Mouse (Mus musculus): ENCODE data around the gene Rbm19. TPM values are rescaled to one million over a fixed set of nuclear protein-coding genes. Genes with fewer than 3 reads are reported as not detected.

The Rbm19 gene
- polyA plus RNA-seq, 1 experiment = 24.7 TPM

DNA sequence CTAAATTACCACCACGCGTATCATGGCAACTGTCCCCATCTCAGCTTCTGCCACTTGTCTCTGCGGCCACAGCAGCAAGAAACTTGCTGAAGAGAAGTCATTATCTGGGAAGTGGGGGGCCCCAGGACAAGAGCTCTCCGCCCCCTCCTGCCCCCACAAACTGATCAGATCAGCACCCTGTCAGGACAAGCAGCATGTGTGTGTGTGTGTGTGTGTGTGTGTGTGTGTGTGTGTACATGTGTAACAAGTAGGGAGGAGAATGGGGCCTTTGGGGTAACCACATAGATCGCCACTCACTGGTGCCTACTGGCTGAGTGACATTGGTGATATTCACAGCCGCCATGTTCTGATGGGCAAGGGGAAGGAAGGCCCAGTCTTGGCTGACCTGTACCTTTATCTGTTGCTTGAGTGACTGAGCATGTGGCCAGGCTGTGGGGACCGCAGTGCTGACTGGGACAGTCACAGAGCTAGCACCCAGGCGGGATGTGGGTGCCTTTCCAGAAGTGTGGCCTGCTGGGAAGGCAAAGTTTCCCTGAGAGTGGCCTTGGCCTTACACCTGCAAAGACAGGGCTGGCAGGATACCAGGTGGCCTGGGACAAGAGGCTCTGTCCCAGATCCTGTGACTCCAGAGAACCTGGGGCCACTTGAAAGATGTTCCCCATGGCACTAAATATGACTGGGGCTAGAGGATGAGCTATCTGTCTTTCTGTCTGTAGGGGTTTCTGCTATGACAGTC lies 44.8 kb downstream of the Rbm19 start:
- peaks cover 74% of the 10 kb centered on the region for H3K4me1 ChIP-seq
- no peaks in the 10 kb centered on the region for H3K27me3 ChIP-seq (replicated peaks)
- no peaks in the 10 kb centered on the region for H3K9me3 ChIP-seq
- no peaks in the 10 kb centered on the region for H3K36me3 ChIP-seq (replicated peaks; ENCODE audit: low read length)
- peak overlapping the region; percentile 31 for H3K4me3 ChIP-seq (replicated peaks)
- TF ChIP-seq GATA1 (IDR thresholded peaks at IDR 0.05; ENCODE audit: borderline replicate concordance, low read length) (no peak), FLI1 (IDR thresholded peaks at IDR 0.05; ENCODE audit: low read length) (no peak)

DNA sequence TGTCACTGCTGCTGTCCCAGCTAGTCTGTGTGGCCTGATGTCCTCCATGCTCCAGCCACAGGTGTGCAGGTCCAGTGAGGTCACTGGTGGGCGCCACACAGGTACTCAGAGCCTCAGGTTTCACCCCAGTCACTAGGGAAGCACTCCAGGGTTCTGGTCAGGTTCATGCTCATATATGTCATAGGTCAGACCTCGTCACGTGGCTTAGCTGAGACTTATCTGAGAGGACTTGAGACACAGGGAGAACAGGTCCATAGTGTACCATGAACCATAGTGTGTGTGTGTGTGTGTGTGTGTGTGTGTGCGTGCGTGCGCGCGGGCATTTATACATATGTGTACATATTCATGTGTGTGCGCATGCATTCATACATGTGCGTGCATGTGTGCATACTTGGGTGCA lies 46.4 kb downstream of the Rbm19 start:
- no peaks in the 10 kb centered on the region for H3K36me3 ChIP-seq (replicated peaks; ENCODE audit: low read length)
- H3K9me3 ChIP-seq = no peaks in the 10 kb centered on the region
- H3K27me3 ChIP-seq (replicated peaks) = no peaks in the 10 kb centered on the region
- H3K4me3 ChIP-seq (replicated peaks) = no peak overlapping the region
- TF ChIP-seq FLI1 (IDR thresholded peaks at IDR 0.05; ENCODE audit: low read length) (no peak), GATA1 (IDR thresholded peaks at IDR 0.05; ENCODE audit: borderline replicate concordance, low read length) (no peak)
- peaks cover 71% of the 10 kb centered on the region for H3K4me1 ChIP-seq

DNA sequence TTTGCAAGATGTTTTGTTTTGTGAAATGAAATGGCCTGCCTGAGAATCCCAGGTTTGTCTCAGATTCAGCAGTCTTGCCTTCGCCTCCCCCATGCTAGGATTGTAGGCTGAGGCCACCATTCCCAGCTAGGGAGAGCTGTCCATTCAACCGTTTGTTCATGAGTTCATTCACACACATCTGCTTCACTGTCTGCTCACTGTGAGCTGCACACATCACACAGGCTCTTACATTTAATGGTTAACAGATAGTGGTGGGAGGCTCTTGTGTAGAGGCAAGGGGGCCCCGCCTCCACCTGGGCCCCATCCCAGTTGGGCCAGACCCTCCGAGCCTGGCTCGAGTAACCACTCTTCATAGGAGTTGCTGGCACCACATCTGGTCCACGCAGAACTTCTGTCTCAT lies 47.2 kb downstream of the Rbm19 start:
- no peak overlapping the region for H3K4me3 ChIP-seq (replicated peaks)
- no peaks in the 10 kb centered on the region for H3K27me3 ChIP-seq (replicated peaks)
- no peaks in the 10 kb centered on the region for H3K36me3 ChIP-seq (replicated peaks; ENCODE audit: low read length)
- H3K4me1 ChIP-seq = peaks cover 69% of the 10 kb centered on the region
- TF ChIP-seq FLI1 (IDR thresholded peaks at IDR 0.05; ENCODE audit: low read length) = no peak
- no peak for TF ChIP-seq GATA1 (IDR thresholded peaks at IDR 0.05; ENCODE audit: borderline replicate concordance, low read length)
- no peaks in the 10 kb centered on the region for H3K9me3 ChIP-seq

DNA sequence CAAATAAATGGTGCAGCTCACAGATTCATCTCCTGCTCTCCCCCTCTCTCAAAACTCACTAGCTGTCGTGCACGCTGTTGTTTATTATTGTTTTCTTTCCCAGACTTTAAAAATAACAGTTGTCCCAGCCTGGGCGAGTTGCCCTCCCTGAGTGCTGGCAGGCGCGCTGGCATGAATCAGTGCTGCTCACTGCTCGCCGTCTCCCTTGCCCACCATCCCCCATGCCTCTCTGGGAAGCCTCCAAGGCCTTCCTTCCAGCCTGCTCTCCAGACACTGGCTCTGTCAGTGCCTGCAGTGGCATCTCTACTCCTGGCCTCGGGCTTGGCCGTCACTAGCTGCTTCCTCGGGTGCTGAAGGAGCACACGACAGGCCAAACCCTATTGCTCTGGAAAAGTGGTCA lies 48.2 kb downstream of the Rbm19 start:
- no peaks in the 10 kb centered on the region for H3K36me3 ChIP-seq (replicated peaks; ENCODE audit: low read length)

DNA sequence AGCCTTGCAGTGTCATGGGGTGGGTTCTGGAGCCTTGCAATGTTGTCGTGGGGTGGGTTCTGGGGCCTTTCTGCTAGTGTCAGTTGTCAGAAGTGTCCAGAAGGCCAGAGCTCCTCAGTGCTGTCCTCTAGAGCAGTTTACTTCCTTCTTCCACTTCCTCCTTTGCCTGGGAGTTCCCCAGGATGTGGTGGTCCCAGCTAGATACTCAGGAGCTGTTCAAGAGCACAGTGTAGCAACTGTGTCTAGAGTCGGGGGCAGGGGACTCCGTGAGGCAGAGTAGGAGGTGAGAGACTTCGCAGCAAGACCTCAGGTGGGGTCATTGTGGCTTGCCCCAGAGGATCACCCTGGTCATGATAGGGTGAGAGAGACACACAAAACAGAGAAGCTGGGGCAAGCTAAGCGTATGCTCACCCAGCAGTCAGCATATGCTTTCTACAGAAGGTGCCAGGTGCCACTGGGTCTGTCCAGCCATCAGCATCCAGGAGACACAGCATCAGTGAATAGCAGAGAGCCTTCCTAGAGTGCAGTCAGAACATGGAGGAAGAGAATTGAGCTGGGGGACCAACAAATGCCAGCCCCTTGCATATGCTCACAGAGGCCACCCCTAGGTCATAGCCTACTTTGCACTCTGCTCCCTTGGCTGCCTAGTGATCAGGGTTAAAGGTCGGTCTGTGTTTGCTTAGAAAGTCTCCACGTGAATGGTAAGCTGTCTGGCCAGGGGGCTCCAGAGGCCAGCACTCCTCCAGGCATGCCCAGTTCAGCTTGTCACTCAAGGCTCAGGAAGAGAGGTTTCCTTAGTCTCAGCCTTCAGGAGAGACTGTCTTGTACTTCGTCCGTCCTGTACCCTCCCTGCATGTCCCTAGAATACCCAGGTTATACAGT lies 49.0 kb downstream of the Rbm19 start:
- H3K4me1 ChIP-seq = peaks cover 57% of the 10 kb centered on the region

More for the DNA sequence above, 48.2 kb downstream of the Rbm19 start:
- no peaks in the 10 kb centered on the region for H3K27me3 ChIP-seq (replicated peaks)
- no peak overlapping the region for H3K4me3 ChIP-seq (replicated peaks)
- H3K4me1 ChIP-seq = peaks cover 64% of the 10 kb centered on the region
- TF ChIP-seq FLI1 (IDR thresholded peaks at IDR 0.05; ENCODE audit: low read length) (no peak), GATA1 (IDR thresholded peaks at IDR 0.05; ENCODE audit: borderline replicate concordance, low read length) (no peak)
- no peaks in the 10 kb centered on the region for H3K9me3 ChIP-seq

DNA sequence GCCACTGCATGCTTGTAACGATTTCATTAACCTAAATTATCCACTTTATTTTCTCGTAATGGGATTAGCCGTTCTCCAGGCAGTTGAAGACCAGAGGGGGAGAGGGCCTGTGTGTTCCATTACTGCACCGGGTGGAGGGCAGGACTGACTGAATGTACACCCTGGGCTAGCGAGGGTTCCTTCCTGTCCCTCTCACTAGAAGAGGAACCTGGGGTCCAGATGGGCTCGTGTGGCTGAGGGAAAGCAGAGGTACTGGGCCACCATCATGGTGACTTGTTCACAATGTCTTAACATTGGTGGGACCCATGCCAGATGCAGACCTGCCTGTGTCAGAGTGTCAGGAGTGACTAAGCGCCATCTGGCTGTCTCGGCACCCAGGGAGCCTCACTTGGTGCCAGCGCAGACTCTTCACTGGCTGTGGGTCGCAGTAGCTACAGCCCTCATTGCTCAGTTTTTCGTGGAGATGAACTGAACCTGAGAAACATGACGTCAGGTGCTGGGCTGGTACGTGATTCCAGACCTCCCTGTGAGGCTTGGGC lies 51.6 kb downstream of the Rbm19 start:
- no peaks in the 10 kb centered on the region for H3K27me3 ChIP-seq (replicated peaks)
- H3K4me3 ChIP-seq (replicated peaks) = no peak overlapping the region
- H3K9me3 ChIP-seq = no peaks in the 10 kb centered on the region
- no peak for TF ChIP-seq GATA1 (IDR thresholded peaks at IDR 0.05; ENCODE audit: borderline replicate concordance, low read length)
- no peak for TF ChIP-seq FLI1 (IDR thresholded peaks at IDR 0.05; ENCODE audit: low read length)
- no peaks in the 10 kb centered on the region for H3K36me3 ChIP-seq (replicated peaks; ENCODE audit: low read length)
- H3K4me1 ChIP-seq = peaks cover 50% of the 10 kb centered on the region

More for the DNA sequence above, 49.0 kb downstream of the Rbm19 start:
- TF ChIP-seq GATA1 (IDR thresholded peaks at IDR 0.05; ENCODE audit: borderline replicate concordance, low read length) (no peak), FLI1 (IDR thresholded peaks at IDR 0.05; ENCODE audit: low read length) (no peak)
- H3K9me3 ChIP-seq = no peaks in the 10 kb centered on the region
- H3K4me3 ChIP-seq (replicated peaks) = no peak overlapping the region
- H3K36me3 ChIP-seq (replicated peaks; ENCODE audit: low read length) = no peaks in the 10 kb centered on the region
- no peaks in the 10 kb centered on the region for H3K27me3 ChIP-seq (replicated peaks)

DNA sequence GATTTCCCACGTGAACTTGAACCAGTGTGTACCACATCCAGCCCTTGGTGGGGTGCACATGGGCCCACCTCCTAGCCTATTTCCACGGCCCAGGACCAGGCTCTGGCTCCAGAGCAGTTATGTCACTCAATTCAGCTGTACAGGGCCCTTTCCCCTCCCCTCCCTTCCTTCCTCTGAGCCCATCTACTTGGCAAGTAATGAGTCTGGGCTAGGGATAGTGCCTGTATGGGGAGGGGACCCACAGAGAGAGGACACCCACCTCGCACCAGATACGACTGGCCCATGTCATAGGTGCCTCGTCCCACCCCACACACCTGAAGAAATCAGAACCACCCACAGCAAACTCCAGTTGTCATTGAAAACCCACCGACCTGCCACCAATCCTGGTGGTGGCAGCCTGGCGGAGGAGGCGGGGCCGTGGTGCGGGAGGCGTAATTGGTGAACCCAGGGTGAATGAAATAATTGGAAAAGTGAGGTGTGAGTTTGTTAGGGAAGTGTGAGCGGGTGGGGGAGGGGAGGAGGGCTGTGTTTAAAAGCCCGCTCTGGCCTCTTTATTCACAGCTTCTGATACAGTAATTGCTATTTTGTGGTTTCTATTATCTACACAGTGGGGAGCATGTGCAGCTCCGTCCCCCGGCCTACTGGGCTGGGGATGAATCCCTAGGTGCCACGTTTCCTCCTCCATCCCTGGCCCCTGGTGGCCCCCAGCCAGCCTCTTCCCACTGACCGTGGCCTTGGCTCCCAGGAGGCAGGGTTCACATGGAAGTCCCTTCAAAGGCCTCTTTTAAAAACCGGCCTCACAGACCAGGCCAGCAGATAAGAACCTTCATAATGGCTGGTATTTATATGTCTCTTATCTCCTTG lies 55.8 kb downstream of the Rbm19 start:
- Histone ChIP-seq H3K27me3 (replicated peaks) (peaks cover 8% of the 10 kb centered on the region), H3K4me1 (peaks cover 36% of the 10 kb centered on the region), H3K4me3 (replicated peaks) (no peak overlapping the region), H3K9me3 (no peaks in the 10 kb centered on the region), H3K36me3 (replicated peaks; ENCODE audit: low read length) (peaks cover 16% of the 10 kb centered on the region)
- TF ChIP-seq FLI1 (IDR thresholded peaks at IDR 0.05; ENCODE audit: low read length) (no peak), GATA1 (IDR thresholded peaks at IDR 0.05; ENCODE audit: borderline replicate concordance, low read length) (no peak)

DNA sequence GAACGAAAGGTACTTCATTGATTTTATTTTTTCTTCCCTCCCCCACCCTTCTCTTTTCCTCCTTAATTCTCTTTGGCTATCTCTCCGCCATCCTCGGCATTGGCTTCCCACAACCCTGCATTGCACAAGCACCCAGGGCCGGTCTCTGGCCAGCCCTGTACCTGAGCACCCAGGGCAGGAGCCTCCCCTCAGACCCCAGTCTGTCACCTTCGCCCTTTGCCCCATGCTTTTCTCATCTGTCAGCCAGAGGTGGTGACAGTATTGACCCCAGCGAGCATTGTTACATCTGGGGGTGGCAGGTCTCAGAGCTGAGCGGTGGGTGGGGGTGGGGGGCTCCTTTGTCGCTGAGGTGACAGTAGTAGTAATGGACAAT lies 56.5 kb downstream of the Rbm19 start:
- Histone ChIP-seq H3K27me3 (replicated peaks) (peaks cover 8% of the 10 kb centered on the region), H3K4me3 (replicated peaks) (no peak overlapping the region), H3K36me3 (replicated peaks; ENCODE audit: low read length) (peaks cover 22% of the 10 kb centered on the region), H3K9me3 (no peaks in the 10 kb centered on the region), H3K4me1 (peaks cover 31% of the 10 kb centered on the region)
- TF ChIP-seq FLI1 (IDR thresholded peaks at IDR 0.05; ENCODE audit: low read length) (no peak), GATA1 (IDR thresholded peaks at IDR 0.05; ENCODE audit: borderline replicate concordance, low read length) (no peak)

DNA sequence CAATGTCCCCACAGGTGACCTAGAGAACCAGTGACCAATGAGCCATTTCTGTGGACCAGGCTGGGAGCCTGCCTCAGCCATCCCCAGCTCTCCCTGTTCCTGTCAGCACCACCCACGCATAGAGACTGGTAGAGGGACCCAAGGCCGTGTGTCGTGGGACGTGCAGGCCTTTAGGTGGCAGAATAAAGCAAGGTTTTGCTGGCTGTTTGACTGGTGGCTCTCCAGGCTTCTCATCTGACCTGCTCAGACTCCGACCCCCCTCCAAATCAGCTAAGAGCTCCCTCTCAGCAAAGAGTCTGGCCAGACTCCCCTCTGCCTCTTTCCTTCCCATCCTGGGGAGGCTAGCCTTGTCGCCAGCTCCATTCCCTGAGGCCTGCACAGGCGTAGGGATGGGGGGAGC lies 58.1 kb downstream of the Rbm19 start:
- peaks cover 3% of the 10 kb centered on the region; the same call in 1 of the 2 replicates for H3K9me3 ChIP-seq
- peaks cover 8% of the 10 kb centered on the region for H3K27me3 ChIP-seq (replicated peaks)
- peaks cover 38% of the 10 kb centered on the region for H3K36me3 ChIP-seq (replicated peaks; ENCODE audit: low read length)
- H3K4me3 ChIP-seq (replicated peaks) = no peak overlapping the region
- TF ChIP-seq GATA1 (IDR thresholded peaks at IDR 0.05; ENCODE audit: borderline replicate concordance, low read length) (no peak), FLI1 (IDR thresholded peaks at IDR 0.05; ENCODE audit: low read length) (no peak)
- H3K4me1 ChIP-seq = peaks cover 28% of the 10 kb centered on the region

All from megakaryocyte, embryonic 14.5 days (primary cell).